Mouse (Mus musculus) ES-E14 (cell line): Measurements from ENCODE around the gene Cox10.
"Not testable (repeated sequence)": the region's sequence is repeated elsewhere in the genome, so short reads cannot be mapped to it uniquely, and the experiment has no call there.

ENCODE experiments used
- CHD2 ChIP-seq: IDR thresholded peaks from 2 replicates; pipeline ENCODE4 v1.6.1; 2014; ENCODE audit warnings: mild to moderate bottlenecking, low read depth, low read length, inconsistent platforms
- ZC3H11A ChIP-seq: IDR thresholded peaks from 2 replicates; pipeline ENCODE4 v1.6.1; 2012; ENCODE audit warnings: low read depth, mild to moderate bottlenecking, inconsistent platforms, low read length, borderline replicate concordance
- ZNF384 ChIP-seq: IDR thresholded peaks from 2 replicates; pipeline ENCODE4 v1.6.1; 2012; ENCODE audit warnings: low read depth, low read length, inconsistent platforms

GRCm38 (mm10) chr11:64123174-64123573 lies 43.9 kb upstream of the Cox10 start:
- not testable (repeated sequence) for TF ChIP-seq CHD2, ZC3H11A, ZNF384
